Mouse (Mus musculus) ES-Bruce4 (cell line): ENCODE measurements around the gene Gm44502.

Experiments
- CTCF ChIP-seq: IDR thresholded peaks from one replicate; pipeline ENCODE4 v1.8.1; 2011; ENCODE audit warnings: low read depth, low read length
- EP300 ChIP-seq: IDR thresholded peaks from 2 replicates; pipeline ENCODE4 v1.6.1; 2011; ENCODE audit warnings: low read depth, low read length; ENCODE audit not compliant: insufficient read depth
- POLR2A ChIP-seq: IDR thresholded peaks from one replicate; pipeline ENCODE4 v1.8.1; 2011; ENCODE audit warnings: low read length; ENCODE audit not compliant: insufficient read depth

- TF ChIP-seq CTCF (no peak), POLR2A (no peak), EP300 (no peak)
Measured at GRCm38 (mm10) chr15:89428821-89429351, 610 bp downstream of the Gm44502 start.
